Mouse (Mus musculus): ENCODE measurements around the gene Mrpl47. TPM values are rescaled to one million over a fixed set of nuclear protein-coding genes. Genes with fewer than 3 reads are reported as not detected.
"Not testable (repeated sequence)": the region's sequence is repeated elsewhere in the genome, so short reads cannot be mapped to it uniquely, and the experiment has no call there.

The Mrpl47 gene
- polyA plus RNA-seq, 1 experiment from 2014 or later: 41.7 TPM

DNA sequence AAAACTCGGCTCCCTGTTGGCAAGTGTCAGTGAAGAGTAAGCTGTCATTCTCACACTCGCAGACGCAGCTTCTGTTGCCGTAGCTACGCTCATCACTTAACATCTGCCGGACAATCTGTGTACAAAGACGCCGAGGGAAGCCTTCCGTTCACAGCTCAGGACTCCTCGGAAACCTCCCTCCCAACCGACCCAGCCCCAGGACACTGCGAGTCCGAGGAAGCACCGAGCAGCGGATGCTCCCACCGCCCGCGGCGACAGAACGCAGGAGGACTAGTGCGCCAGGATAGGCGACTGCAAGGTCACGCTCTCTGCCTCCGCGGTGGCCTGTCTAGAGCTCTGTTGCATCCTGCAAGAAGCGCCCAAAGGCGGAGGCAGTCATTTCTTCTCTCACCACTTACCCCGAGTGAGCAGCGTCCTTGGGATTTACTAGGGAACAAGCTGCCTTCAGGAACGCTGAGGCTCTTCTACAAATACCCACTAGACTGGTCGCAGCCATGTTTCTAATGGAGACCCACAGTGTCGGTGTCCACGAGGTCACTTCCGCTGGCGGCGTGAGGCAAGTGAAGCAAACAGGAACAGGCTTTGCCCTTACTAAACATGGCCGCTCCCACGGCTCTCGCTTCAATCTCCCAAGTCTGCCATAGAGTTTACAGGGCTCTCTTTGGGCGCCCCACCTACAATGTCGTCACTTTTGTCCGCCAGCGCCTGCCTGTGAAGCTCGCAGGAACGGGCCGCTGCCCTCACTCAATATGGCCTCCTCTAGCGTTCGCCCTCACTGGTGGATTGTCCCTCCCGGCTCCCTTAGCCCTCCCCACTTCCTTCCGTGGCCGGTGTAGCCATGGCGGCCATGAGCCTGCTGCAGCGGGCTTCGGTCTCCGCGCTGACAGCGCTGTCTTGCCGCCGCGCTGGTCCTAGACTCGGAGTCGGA lies 897 bp downstream of the Mrpl47 start, which contains the start of gene Ndufb5:
TSS of gene Ndufb5 (plus strand) at position 747 of the 928 bp plus-strand sequence.
- Histone ChIP-seq H3K36me3 (ENCODE audit: insufficient read depth, low read length) (peaks cover 17% of the 10 kb centered on the region; the same call in 1 of the 2 replicates), H3K9ac (ENCODE audit: low read depth, low read length) (peak within 1 kb of the TSS; percentile 89), H3K9me3 (replicated peaks; ENCODE audit: low read length) (no peaks in the 10 kb centered on the region), H3K4me1 (replicated peaks; ENCODE audit: insufficient read depth, low read length) (peaks cover 11% of the 10 kb centered on the region), H3K27me3 (ENCODE audit: insufficient read depth, low read length) (no peaks in the 10 kb centered on the region), H3K4me3 (replicated peaks; ENCODE audit: low read depth, low read length) (peak within 1 kb of the TSS; percentile 94), H3K4me2 (ENCODE audit: low read length) (peak within 1 kb of the TSS; percentile 94), H3K27ac (peak within 1 kb of the TSS; percentile 91)
- ATAC-seq (replicated peaks; ENCODE audit: low FRiP score, low read depth) (peak; percentile 98), DNase-seq (ENCODE audit: low spot score) (peak; percentile 100)
- under 1% methylated on average over 62 of the region's 62 CpGs for WGBS
- peak; percentile 21; the same call in 1 of the 2 replicates for TF ChIP-seq CTCF (IDR thresholded peaks at IDR 0.05; ENCODE audit: low read depth)

GRCm38 (mm10) chr3:32727861-32728260 lies 9.5 kb downstream of the Mrpl47 start:
- Histone ChIP-seq H3K36me3 (ENCODE audit: insufficient read depth, low read length) (peaks cover 60% of the 10 kb centered on the region), H3K27ac (no peak overlapping the region), H3K9me3 (replicated peaks; ENCODE audit: low read length) (no peaks in the 10 kb centered on the region), H3K4me3 (replicated peaks; ENCODE audit: low read depth, low read length) (no peak overlapping the region), H3K9ac (ENCODE audit: low read depth, low read length) (no peak overlapping the region), H3K4me2 (ENCODE audit: low read length) (no peak overlapping the region), H3K27me3 (ENCODE audit: insufficient read depth, low read length) (no peaks in the 10 kb centered on the region), H3K4me1 (replicated peaks; ENCODE audit: insufficient read depth, low read length) (no peaks in the 10 kb centered on the region)
- TF ChIP-seq CTCF (IDR thresholded peaks at IDR 0.05; ENCODE audit: low read depth): no peak
- no peak for ATAC-seq (replicated peaks; ENCODE audit: low FRiP score, low read depth)
- DNase-seq (ENCODE audit: low spot score): no peak
- WGBS: 82% methylated on average over 4 of the region's 4 CpGs

DNA sequence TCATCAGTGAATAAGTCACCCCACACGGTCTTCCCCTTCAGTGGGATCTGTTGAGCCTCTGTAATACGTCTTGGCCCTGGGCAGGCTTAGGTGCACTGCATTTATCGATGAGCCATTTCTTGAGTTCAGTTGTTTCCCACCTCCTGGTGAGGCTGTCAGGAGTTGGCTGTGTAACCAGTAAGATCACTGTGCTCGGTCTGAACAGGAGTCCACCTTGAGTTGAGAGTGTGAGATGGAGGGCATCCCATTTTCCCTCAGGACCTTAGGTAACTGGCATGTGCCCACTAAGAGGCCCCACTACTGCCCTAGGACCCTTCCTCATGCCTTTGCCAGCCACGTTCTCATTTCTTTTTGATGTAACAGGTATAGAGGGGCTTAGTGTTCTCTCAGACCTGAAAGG lies 11.5 kb downstream of the Mrpl47 start:
- peaks cover 53% of the 10 kb centered on the region for H3K36me3 ChIP-seq (ENCODE audit: insufficient read depth, low read length)
- WGBS: 83% methylated on average over 5 of the region's 5 CpGs
- TF ChIP-seq CTCF (IDR thresholded peaks at IDR 0.05; ENCODE audit: low read depth): no peak
- no peaks in the 10 kb centered on the region for H3K4me1 ChIP-seq (replicated peaks; ENCODE audit: insufficient read depth, low read length)
- H3K4me2 ChIP-seq (ENCODE audit: low read length): no peak overlapping the region
- no peaks in the 10 kb centered on the region for H3K9me3 ChIP-seq (replicated peaks; ENCODE audit: low read length)
- H3K27me3 ChIP-seq (ENCODE audit: insufficient read depth, low read length): no peaks in the 10 kb centered on the region
- ATAC-seq (replicated peaks; ENCODE audit: low FRiP score, low read depth) (no peak), DNase-seq (ENCODE audit: low spot score) (no peak)
- H3K4me3 ChIP-seq (replicated peaks; ENCODE audit: low read depth, low read length): no peak overlapping the region
- no peak overlapping the region for H3K27ac ChIP-seq
- H3K9ac ChIP-seq (ENCODE audit: low read depth, low read length): no peak overlapping the region

- WGBS: 92% methylated on average over 7 of the region's 7 CpGs
- H3K4me1 ChIP-seq (replicated peaks; ENCODE audit: insufficient read depth, low read length): no peaks in the 10 kb centered on the region
- no peak overlapping the region for H3K27ac ChIP-seq
- ATAC-seq (replicated peaks; ENCODE audit: low FRiP score, low read depth) (no peak), DNase-seq (ENCODE audit: low spot score) (no peak)
- H3K27me3 ChIP-seq (ENCODE audit: insufficient read depth, low read length): no peaks in the 10 kb centered on the region
- no peak for TF ChIP-seq CTCF (IDR thresholded peaks at IDR 0.05; ENCODE audit: low read depth)
- H3K4me2 ChIP-seq (ENCODE audit: low read length): no peak overlapping the region
- H3K9ac ChIP-seq (ENCODE audit: low read depth, low read length): no peak overlapping the region
- peaks cover 57% of the 10 kb centered on the region for H3K36me3 ChIP-seq (ENCODE audit: insufficient read depth, low read length)
- H3K9me3 ChIP-seq (replicated peaks; ENCODE audit: low read length): no peaks in the 10 kb centered on the region
- no peak overlapping the region for H3K4me3 ChIP-seq (replicated peaks; ENCODE audit: low read depth, low read length)
These were observed 13.2 kb downstream of the Mrpl47 start for GRCm38 (mm10) chr3:32724191-32724590.

- H3K27ac ChIP-seq: no peak overlapping the region
- no peaks in the 10 kb centered on the region for H3K9me3 ChIP-seq (replicated peaks; ENCODE audit: low read length)
- WGBS: 87% methylated on average over 5 of the region's 5 CpGs
- H3K36me3 ChIP-seq (ENCODE audit: insufficient read depth, low read length): peaks cover 54% of the 10 kb centered on the region
- H3K27me3 ChIP-seq (ENCODE audit: insufficient read depth, low read length): no peaks in the 10 kb centered on the region
- no peak overlapping the region for H3K4me3 ChIP-seq (replicated peaks; ENCODE audit: low read depth, low read length)
- no peak for ATAC-seq (replicated peaks; ENCODE audit: low FRiP score, low read depth)
- H3K9ac ChIP-seq (ENCODE audit: low read depth, low read length): no peak overlapping the region
- TF ChIP-seq CTCF (IDR thresholded peaks at IDR 0.05; ENCODE audit: low read depth): no peak
- no peaks in the 10 kb centered on the region for H3K4me1 ChIP-seq (replicated peaks; ENCODE audit: insufficient read depth, low read length)
- no peak overlapping the region for H3K4me2 ChIP-seq (ENCODE audit: low read length)
- DNase-seq (ENCODE audit: low spot score): no peak
These were observed 19.1 kb downstream of the Mrpl47 start for GRCm38 (mm10) chr3:32718271-32718670.

DNA sequence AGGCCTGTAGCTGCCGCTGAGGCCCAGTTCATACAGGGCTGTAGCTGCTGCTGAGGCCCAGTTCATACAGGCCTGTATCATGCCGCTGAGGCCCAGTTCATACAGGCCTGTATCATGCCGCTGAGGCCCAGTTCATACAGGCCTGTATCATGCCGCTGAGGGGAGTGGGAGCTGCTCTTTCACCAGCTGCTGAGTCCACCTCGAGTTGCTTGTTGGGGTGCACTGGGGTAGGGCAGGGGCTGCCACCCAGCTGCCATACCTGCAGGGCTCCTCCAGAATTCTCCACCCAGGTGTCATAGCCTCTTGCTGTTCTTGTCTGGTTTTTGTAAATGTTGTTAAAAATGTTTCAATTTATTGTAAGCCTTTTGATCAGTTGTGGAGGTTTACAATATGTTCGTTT lies 20.0 kb downstream of the Mrpl47 start:
- H3K4me1 ChIP-seq (replicated peaks; ENCODE audit: insufficient read depth, low read length); H3K9me3 ChIP-seq (replicated peaks; ENCODE audit: low read length); H3K9ac ChIP-seq (ENCODE audit: low read depth, low read length); ATAC-seq (replicated peaks; ENCODE audit: low FRiP score, low read depth); H3K4me2 ChIP-seq (ENCODE audit: low read length); H3K4me3 ChIP-seq (replicated peaks; ENCODE audit: low read depth, low read length); DNase-seq (ENCODE audit: low spot score); H3K27ac ChIP-seq; H3K27me3 ChIP-seq (ENCODE audit: insufficient read depth, low read length): not testable (repeated sequence)
- WGBS: 95% methylated on average over 6 of the region's 6 CpGs
- H3K36me3 ChIP-seq (ENCODE audit: insufficient read depth, low read length): peaks cover 55% of the 10 kb centered on the region
